Mouse (Mus musculus): ENCODE data around the gene Cldn4.
"Not testable (repeated sequence)": the region's sequence is repeated elsewhere in the genome, so short reads cannot be mapped to it uniquely, and the experiment has no call there.

Gene Cldn4

GRCm38 (mm10) chr5:134961519-134961918 is 14.8 kb upstream of the Cldn4 start:
- no peak for DNase-seq

- no peak for DNase-seq
Observed at GRCm38 (mm10) chr5:134960430-134960829, 13.7 kb upstream of the Cldn4 start.

- DNase-seq, result no peak
Observed at GRCm38 (mm10) chr5:134959114-134959513, 12.4 kb upstream of the Cldn4 start.

GRCm38 (mm10) chr5:134955491-134955890 is 8.8 kb upstream of the Cldn4 start:
- no peak for DNase-seq

- DNase-seq, result no peak
Observed at GRCm38 (mm10) chr5:134951053-134951884, 4.5 kb upstream of the Cldn4 start.

GRCm38 (mm10) chr5:134948085-134948439 is 1.3 kb upstream of the Cldn4 start:
- no peak for DNase-seq

- DNase-seq, result no peak
Observed at GRCm38 (mm10) chr5:134947420-134948084, 818 bp upstream of the Cldn4 start.

- no peak for DNase-seq
Observed at GRCm38 (mm10) chr5:134946063-134946856, 474 bp downstream of the Cldn4 start.

GRCm38 (mm10) chr5:134945266-134945959 is 1.3 kb downstream of the Cldn4 start:
- DNase-seq, result no peak

GRCm38 (mm10) chr5:134944179-134944578 is 2.6 kb downstream of the Cldn4 start:
- no peak for DNase-seq

GRCm38 (mm10) chr5:134942740-134943139 is 4.0 kb downstream of the Cldn4 start:
- DNase-seq, result peak in 1 of 2 experiments; percentile 48

GRCm38 (mm10) chr5:134941472-134942209 is 5.1 kb downstream of the Cldn4 start:
- peak in 1 of 2 experiments; percentile 48 for DNase-seq

GRCm38 (mm10) chr5:134939554-134939953 is 7.2 kb downstream of the Cldn4 start:
- DNase-seq, result not testable (repeated sequence)

GRCm38 (mm10) chr5:134939069-134939468 is 7.7 kb downstream of the Cldn4 start:
- DNase-seq, result no peak

GRCm38 (mm10) chr5:134936626-134937185 is 10.0 kb downstream of the Cldn4 start:
- no peak for DNase-seq

- DNase-seq, result no peak
Observed at GRCm38 (mm10) chr5:134936051-134936450, 10.7 kb downstream of the Cldn4 start.

GRCm38 (mm10) chr5:134934666-134935065 is 12.1 kb downstream of the Cldn4 start:
- DNase-seq, result no peak

- not testable (repeated sequence) for DNase-seq
Observed at GRCm38 (mm10) chr5:134933686-134934085, 13.0 kb downstream of the Cldn4 start.

GRCm38 (mm10) chr5:134933281-134933680 is 13.5 kb downstream of the Cldn4 start:
- no peak for DNase-seq

GRCm38 (mm10) chr5:134932903-134933276 is 13.8 kb downstream of the Cldn4 start:
- DNase-seq, result peak; percentile 56 to 66

- peak; percentile 91 to 94 for DNase-seq
Observed at GRCm38 (mm10) chr5:134932179-134932902, 14.4 kb downstream of the Cldn4 start, which contains the start of gene Mettl27. Gene Mettl27, plus strand, starts transcription at chr5:134932368.
